Mouse (Mus musculus): ENCODE results near the gene Mapkbp1. TPM values are rescaled to one million over a fixed set of nuclear protein-coding genes. Genes with fewer than 3 reads are reported as not detected.

Mapkbp1 gene
- polyA plus RNA-seq, 1 experiment from 2014 or later, result 2.4 TPM

GRCm38 (mm10) chr2:120068555-120069465 lies 96.3 kb downstream of the Mapkbp1 start:
- no peak overlapping the region for H3K4me2 ChIP-seq (ENCODE audit: low read depth, low read length)
- H3K27me3 ChIP-seq (ENCODE audit: control insufficient read depth, insufficient read depth, low read length), result no peaks in the 10 kb centered on the region
- no peak; the same call in 1 of the 2 replicates for ATAC-seq (replicated peaks; ENCODE audit: extremely low read depth, insufficient read depth, low FRiP score)
- H3K36me3 ChIP-seq (ENCODE audit: control insufficient read depth, insufficient read depth), result no peaks in the 10 kb centered on the region
- H3K9ac ChIP-seq (ENCODE audit: low read length), result no peak overlapping the region
- H3K4me3 ChIP-seq (ENCODE audit: low read length), result no peak overlapping the region
- WGBS, result 46% methylated on average over 16 of the region's 16 CpGs
- H3K4me1 ChIP-seq (ENCODE audit: control insufficient read depth, insufficient read depth, low read length), result no peaks in the 10 kb centered on the region
- no peaks in the 10 kb centered on the region for H3K9me3 ChIP-seq (replicated peaks; ENCODE audit: control insufficient read depth, low read length)
- no peak overlapping the region for H3K27ac ChIP-seq (ENCODE audit: low read length)

GRCm38 (mm10) chr2:120069466-120069990 lies 97.0 kb downstream of the Mapkbp1 start:
- 73% methylated on average over 8 of the region's 8 CpGs for WGBS
- Histone ChIP-seq H3K9me3 (replicated peaks; ENCODE audit: control insufficient read depth, low read length) (no peaks in the 10 kb centered on the region), H3K4me2 (ENCODE audit: low read depth, low read length) (no peak overlapping the region), H3K9ac (ENCODE audit: low read length) (no peak overlapping the region), H3K27ac (ENCODE audit: low read length) (no peak overlapping the region), H3K36me3 (ENCODE audit: control insufficient read depth, insufficient read depth) (no peaks in the 10 kb centered on the region), H3K4me3 (ENCODE audit: low read length) (no peak overlapping the region), H3K4me1 (ENCODE audit: control insufficient read depth, insufficient read depth, low read length) (no peaks in the 10 kb centered on the region), H3K27me3 (ENCODE audit: control insufficient read depth, insufficient read depth, low read length) (no peaks in the 10 kb centered on the region)
- ATAC-seq (replicated peaks; ENCODE audit: extremely low read depth, insufficient read depth, low FRiP score), result no peak

- WGBS, result 78% methylated on average over 4 of the region's 4 CpGs
- Histone ChIP-seq H3K27me3 (ENCODE audit: control insufficient read depth, insufficient read depth, low read length) (peaks cover 14% of the 10 kb centered on the region), H3K4me3 (ENCODE audit: low read length) (no peak overlapping the region), H3K36me3 (ENCODE audit: control insufficient read depth, insufficient read depth) (no peaks in the 10 kb centered on the region), H3K4me2 (ENCODE audit: low read depth, low read length) (no peak overlapping the region), H3K4me1 (ENCODE audit: control insufficient read depth, insufficient read depth, low read length) (peaks cover 3% of the 10 kb centered on the region; the same call in 1 of the 2 replicates), H3K27ac (ENCODE audit: low read length) (no peak overlapping the region), H3K9ac (ENCODE audit: low read length) (no peak overlapping the region), H3K9me3 (replicated peaks; ENCODE audit: control insufficient read depth, low read length) (no peaks in the 10 kb centered on the region)
- no peak for ATAC-seq (replicated peaks; ENCODE audit: extremely low read depth, insufficient read depth, low FRiP score)
Observed at GRCm38 (mm10) chr2:120074096-120074495, 101.6 kb downstream of the Mapkbp1 start.

GRCm38 (mm10) chr2:120076076-120076705 lies 103.7 kb downstream of the Mapkbp1 start:
- Histone ChIP-seq H3K27me3 (ENCODE audit: control insufficient read depth, insufficient read depth, low read length) (peaks cover 14% of the 10 kb centered on the region), H3K4me1 (ENCODE audit: control insufficient read depth, insufficient read depth, low read length) (peaks cover 3% of the 10 kb centered on the region; the same call in 1 of the 2 replicates), H3K4me2 (ENCODE audit: low read depth, low read length) (peak overlapping the region; percentile 65), H3K9me3 (replicated peaks; ENCODE audit: control insufficient read depth, low read length) (no peaks in the 10 kb centered on the region), H3K36me3 (ENCODE audit: control insufficient read depth, insufficient read depth) (no peaks in the 10 kb centered on the region), H3K4me3 (ENCODE audit: low read length) (peak overlapping the region; percentile 44), H3K27ac (ENCODE audit: low read length) (no peak overlapping the region), H3K9ac (ENCODE audit: low read length) (0 out of 2 replicates have a peak overlapping the region, but pooled peaks have one; percentile 42)
- ATAC-seq (replicated peaks; ENCODE audit: extremely low read depth, insufficient read depth, low FRiP score), result 0 out of 2 replicates have a peak, but pooled peaks have one; percentile 47
- 2% methylated on average over 36 of the region's 36 CpGs for WGBS

Small RNAs within 50 kb of the gene (microRNA-seq; reads per million reads assigned to microRNA genes)
- not detected for gene Mir7665

Other genes starting within 250 kb of the Mapkbp1 start
- 1.7 and 2.7 TPM in 2 replicates for gene Itpka, start 230.4 kb upstream of the Mapkbp1 start, polyA plus RNA-seq (2015; fragmentation: Nextera tagmentation; extraction: Ambion mirVana)
- gene Ltk, start 212.3 kb upstream of the Mapkbp1 start, polyA plus RNA-seq (2015; fragmentation: Nextera tagmentation; extraction: Ambion mirVana), result 0.22 TPM in 1 of 2 replicates, not detected in the other
- 17.2 and 18.3 TPM in 2 replicates for gene Rpap1, start 185.2 kb upstream of the Mapkbp1 start, polyA plus RNA-seq (2015; fragmentation: Nextera tagmentation; extraction: Ambion mirVana)
- gene Tyro3, start 175.0 kb upstream of the Mapkbp1 start, polyA plus RNA-seq (2015; fragmentation: Nextera tagmentation; extraction: Ambion mirVana), result 5.1 and 8.0 TPM in 2 replicates
- 14.9 and 17.8 TPM in 2 replicates for gene Mga, start 75.5 kb upstream of the Mapkbp1 start, polyA plus RNA-seq (2015; fragmentation: Nextera tagmentation; extraction: Ambion mirVana)
- 16.7 and 17.3 TPM in 2 replicates for gene Jmjd7, start 54.8 kb downstream of the Mapkbp1 start, polyA plus RNA-seq (2015; fragmentation: Nextera tagmentation; extraction: Ambion mirVana)
- gene Gm28042, start 54.8 kb downstream of the Mapkbp1 start, polyA plus RNA-seq (2015; fragmentation: Nextera tagmentation; extraction: Ambion mirVana), result 2.0 and 2.2 TPM in 2 replicates
- 1.8 and 2.3 TPM in 2 replicates for gene Pla2g4b, start 60.7 kb downstream of the Mapkbp1 start, polyA plus RNA-seq (2015; fragmentation: Nextera tagmentation; extraction: Ambion mirVana)
- 163 and 195 TPM in 2 replicates for gene Ehd4, start 181.9 kb downstream of the Mapkbp1 start, polyA plus RNA-seq (2015; fragmentation: Nextera tagmentation; extraction: Ambion mirVana)

Data from heart, embryonic 16.5 days (tissue).